Mouse (Mus musculus): Measurements from ENCODE around the gene Akap17b. TPM values are rescaled to one million over a fixed set of nuclear protein-coding genes. Genes with fewer than 3 reads are reported as not detected.
"Not testable (repeated sequence)": the region's sequence is repeated elsewhere in the genome, so short reads cannot be mapped to it uniquely, and the experiment has no call there.

Gene Akap17b
- polyA plus RNA-seq, 1 experiment, result 9.5 TPM

GRCm38 (mm10) chrX:36602926-36603325 lies 42.3 kb downstream of the Akap17b start:
- H3K27ac ChIP-seq (ENCODE audit: insufficient read depth, low read length), result no peak overlapping the region
- H3K4me3 ChIP-seq (ENCODE audit: insufficient read depth, low read length), result no peak overlapping the region
- H3K4me1 ChIP-seq (ENCODE audit: control insufficient read depth, insufficient read depth, low read length), result no peaks in the 10 kb centered on the region; the same call in 1 of the 2 replicates
- TF ChIP-seq CTCF (IDR thresholded peaks at IDR 0.05; ENCODE audit: extremely low read depth, insufficient read depth, low read length) (no peak), POLR2A (IDR thresholded peaks at IDR 0.05; ENCODE audit: extremely low read depth, insufficient read depth, low read length) (no peak)

- peak overlapping the region; percentile 18; the same call in 1 of the 2 replicates for H3K4me3 ChIP-seq (ENCODE audit: insufficient read depth, low read length)
Measured at GRCm38 (mm10) chrX:36600066-36600465, 45.1 kb downstream of the Akap17b start.

DNA sequence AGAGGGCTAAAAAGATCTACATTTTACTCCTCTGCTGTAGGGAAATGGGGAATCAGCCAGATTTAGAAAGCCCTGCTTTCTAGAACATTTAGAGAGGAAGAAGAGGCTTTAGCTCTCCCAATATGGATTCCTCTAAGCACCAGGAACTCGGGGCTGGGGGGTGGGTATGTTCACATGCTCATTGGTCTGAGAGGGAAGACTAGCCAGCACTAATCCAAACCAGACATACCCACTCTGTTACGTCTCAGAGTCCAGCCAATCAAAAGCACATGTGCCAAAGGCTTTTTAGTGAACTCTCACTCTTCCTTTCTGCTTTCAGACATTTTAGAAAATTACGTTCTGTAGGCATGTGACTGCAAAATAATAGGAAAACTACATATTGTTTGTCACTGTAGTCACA lies 45.5 kb downstream of the Akap17b start:
- Histone ChIP-seq H3K27ac (ENCODE audit: insufficient read depth, low read length) (no peak overlapping the region), H3K4me3 (ENCODE audit: insufficient read depth, low read length) (peak overlapping the region; percentile 96; the same call in 1 of the 2 replicates), H3K4me1 (ENCODE audit: control insufficient read depth, insufficient read depth, low read length) (no peaks in the 10 kb centered on the region; the same call in 1 of the 2 replicates)
- TF ChIP-seq POLR2A (IDR thresholded peaks at IDR 0.05; ENCODE audit: extremely low read depth, insufficient read depth, low read length) (no peak), CTCF (IDR thresholded peaks at IDR 0.05; ENCODE audit: extremely low read depth, insufficient read depth, low read length) (no peak)

More at GRCm38 (mm10) chrX:36600066-36600465, 45.1 kb downstream of the Akap17b start:
- no peak for TF ChIP-seq CTCF (IDR thresholded peaks at IDR 0.05; ENCODE audit: extremely low read depth, insufficient read depth, low read length)
- no peak for TF ChIP-seq POLR2A (IDR thresholded peaks at IDR 0.05; ENCODE audit: extremely low read depth, insufficient read depth, low read length)
- Histone ChIP-seq H3K27ac (ENCODE audit: insufficient read depth, low read length) (peak overlapping the region; percentile 40; the same call in 1 of the 2 replicates), H3K4me1 (ENCODE audit: control insufficient read depth, insufficient read depth, low read length) (no peaks in the 10 kb centered on the region; the same call in 1 of the 2 replicates)

GRCm38 (mm10) chrX:36598861-36599344 lies 46.3 kb downstream of the Akap17b start:
- no peak overlapping the region for H3K27ac ChIP-seq (ENCODE audit: insufficient read depth, low read length)
- H3K4me1 ChIP-seq (ENCODE audit: control insufficient read depth, insufficient read depth, low read length), result no peaks in the 10 kb centered on the region; the same call in 1 of the 2 replicates
- TF ChIP-seq CTCF (IDR thresholded peaks at IDR 0.05; ENCODE audit: extremely low read depth, insufficient read depth, low read length) (no peak), POLR2A (IDR thresholded peaks at IDR 0.05; ENCODE audit: extremely low read depth, insufficient read depth, low read length) (0 out of 2 replicates have a peak, but pooled peaks have one; percentile 8)
- H3K4me3 ChIP-seq (ENCODE audit: insufficient read depth, low read length), result peak overlapping the region; percentile 96

- peak overlapping the region; percentile 86 for H3K27ac ChIP-seq (ENCODE audit: insufficient read depth, low read length)
- TF ChIP-seq CTCF (IDR thresholded peaks at IDR 0.05; ENCODE audit: extremely low read depth, insufficient read depth, low read length), result no peak
- no peak for TF ChIP-seq POLR2A (IDR thresholded peaks at IDR 0.05; ENCODE audit: extremely low read depth, insufficient read depth, low read length)
- no peaks in the 10 kb centered on the region; the same call in 1 of the 2 replicates for H3K4me1 ChIP-seq (ENCODE audit: control insufficient read depth, insufficient read depth, low read length)
- H3K4me3 ChIP-seq (ENCODE audit: insufficient read depth, low read length), result peak overlapping the region; percentile 96
Measured at GRCm38 (mm10) chrX:36598390-36598810, 46.8 kb downstream of the Akap17b start.

GRCm38 (mm10) chrX:36597707-36598389 lies 47.3 kb downstream of the Akap17b start, which contains the start of gene Pgrmc1:
TSS of gene Pgrmc1 (plus strand) at chrX:36598206.
- Histone ChIP-seq H3K27ac (ENCODE audit: insufficient read depth, low read length) (peak within 1 kb of the TSS; percentile 90), H3K4me1 (ENCODE audit: control insufficient read depth, insufficient read depth, low read length) (no peaks in the 10 kb centered on the region), H3K4me3 (ENCODE audit: insufficient read depth, low read length) (peak within 1 kb of the TSS; percentile 96)
- peak; percentile 95 for TF ChIP-seq POLR2A (IDR thresholded peaks at IDR 0.05; ENCODE audit: extremely low read depth, insufficient read depth, low read length)
- no peak for TF ChIP-seq CTCF (IDR thresholded peaks at IDR 0.05; ENCODE audit: extremely low read depth, insufficient read depth, low read length)

GRCm38 (mm10) chrX:36596483-36597120 lies 48.6 kb downstream of the Akap17b start:
- not testable (repeated sequence) for H3K4me1 ChIP-seq (ENCODE audit: control insufficient read depth, insufficient read depth, low read length); H3K27ac ChIP-seq (ENCODE audit: insufficient read depth, low read length); H3K4me3 ChIP-seq (ENCODE audit: insufficient read depth, low read length)

GRCm38 (mm10) chrX:36595247-36595646 lies 49.9 kb downstream of the Akap17b start:
- no peak overlapping the region for H3K4me3 ChIP-seq (ENCODE audit: insufficient read depth, low read length)
- TF ChIP-seq CTCF (IDR thresholded peaks at IDR 0.05; ENCODE audit: extremely low read depth, insufficient read depth, low read length), result no peak
- no peak for TF ChIP-seq POLR2A (IDR thresholded peaks at IDR 0.05; ENCODE audit: extremely low read depth, insufficient read depth, low read length)
- H3K4me1 ChIP-seq (ENCODE audit: control insufficient read depth, insufficient read depth, low read length), result no peaks in the 10 kb centered on the region
- H3K27ac ChIP-seq (ENCODE audit: insufficient read depth, low read length), result no peak overlapping the region

GRCm38 (mm10) chrX:36591539-36591938 lies 53.7 kb downstream of the Akap17b start:
- peaks cover 2% of the 10 kb centered on the region; the same call in 1 of the 2 replicates for H3K4me1 ChIP-seq (ENCODE audit: control insufficient read depth, insufficient read depth, low read length)
- no peak overlapping the region for H3K4me3 ChIP-seq (ENCODE audit: insufficient read depth, low read length)
- H3K27ac ChIP-seq (ENCODE audit: insufficient read depth, low read length), result no peak overlapping the region
- TF ChIP-seq CTCF (IDR thresholded peaks at IDR 0.05; ENCODE audit: extremely low read depth, insufficient read depth, low read length), result no peak
- no peak for TF ChIP-seq POLR2A (IDR thresholded peaks at IDR 0.05; ENCODE audit: extremely low read depth, insufficient read depth, low read length)

All from cortical plate, adult 2 months (tissue).